Mouse (Mus musculus): ENCODE results near the gene Ldb2.

- TF ChIP-seq CTCF (IDR thresholded peaks at IDR 0.05; ENCODE audit: low read depth) (no peak), EP300 (IDR thresholded peaks at IDR 0.05; ENCODE audit: low read depth) (no peak)
Observed at GRCm38 (mm10) chr5:44719872-44720271, 79.6 kb downstream of the Ldb2 start.
